Mouse (Mus musculus): ENCODE data around the gene Hoxd1. TPM values are rescaled to one million over a fixed set of nuclear protein-coding genes. Genes with fewer than 3 reads are reported as not detected.
A peak's percentile ranks its signal among the peaks of the same experiment; 100 is the strongest.

Gene Hoxd1
- polyA plus RNA-seq, 1 experiment from 2014 or later: not detected

- no peaks in the 10 kb centered on the region for H3K36me3 ChIP-seq (replicated peaks)
- H3K27me3 ChIP-seq (replicated peaks): peaks cover 88% of the 10 kb centered on the region
- no peaks in the 10 kb centered on the region for H3K9me3 ChIP-seq
- 0% methylated on average over 1 of the region's 1 CpGs for WGBS
- no peak overlapping the region for H3K4me3 ChIP-seq
- no peak overlapping the region for H3K27ac ChIP-seq
- no peak overlapping the region for H3K9ac ChIP-seq
- peaks cover 16% of the 10 kb centered on the region for H3K4me1 ChIP-seq
- H3K4me2 ChIP-seq: no peak overlapping the region
- ATAC-seq (replicated peaks): no peak
These were observed 2.6 kb upstream of the Hoxd1 start for GRCm38 (mm10) chr2:74760146-74760545.

- Histone ChIP-seq H3K4me1 (peaks cover 16% of the 10 kb centered on the region), H3K4me2 (peak overlapping the region; percentile 88; the same call in 1 of the 2 replicates), H3K27ac (no peak overlapping the region), H3K9me3 (no peaks in the 10 kb centered on the region), H3K4me3 (no peak overlapping the region), H3K27me3 (replicated peaks) (peaks cover 90% of the 10 kb centered on the region), H3K9ac (no peak overlapping the region), H3K36me3 (replicated peaks) (no peaks in the 10 kb centered on the region)
- WGBS: 6% methylated on average over 13 of the region's 13 CpGs
- ATAC-seq (replicated peaks): no peak
These were observed 839 bp upstream of the Hoxd1 start for GRCm38 (mm10) chr2:74761941-74762340.

GRCm38 (mm10) chr2:74763245-74763735 is 510 bp downstream of the Hoxd1 start:
- Histone ChIP-seq H3K4me3 (peak overlapping the region; percentile 46), H3K9ac (no peak overlapping the region), H3K4me1 (peaks cover 16% of the 10 kb centered on the region), H3K27ac (no peak overlapping the region), H3K9me3 (no peaks in the 10 kb centered on the region), H3K27me3 (replicated peaks) (peaks cover 81% of the 10 kb centered on the region), H3K4me2 (peak overlapping the region; percentile 88), H3K36me3 (replicated peaks) (no peaks in the 10 kb centered on the region)
- no peak; the same call in 1 of the 2 replicates for ATAC-seq (replicated peaks)
- 2% methylated on average over 46 of the region's 53 CpGs for WGBS

- no peak overlapping the region for H3K4me2 ChIP-seq
- peaks cover 16% of the 10 kb centered on the region for H3K4me1 ChIP-seq
- H3K36me3 ChIP-seq (replicated peaks): no peaks in the 10 kb centered on the region
- H3K4me3 ChIP-seq: no peak overlapping the region
- WGBS: 54% methylated on average over 10 of the region's 10 CpGs
- no peaks in the 10 kb centered on the region for H3K9me3 ChIP-seq
- ATAC-seq (replicated peaks): no peak
- H3K27ac ChIP-seq: no peak overlapping the region
- H3K9ac ChIP-seq: no peak overlapping the region
- peaks cover 82% of the 10 kb centered on the region for H3K27me3 ChIP-seq (replicated peaks)
These were observed 1.2 kb downstream of the Hoxd1 start for GRCm38 (mm10) chr2:74763976-74764375.

GRCm38 (mm10) chr2:74774359-74774758 is 11.6 kb downstream of the Hoxd1 start:
- Histone ChIP-seq H3K27ac (no peak overlapping the region), H3K36me3 (replicated peaks) (no peaks in the 10 kb centered on the region), H3K4me2 (no peak overlapping the region), H3K27me3 (replicated peaks) (0 out of 2 replicates have a peak, but pooled peaks cover 5% of the 10 kb centered on the region), H3K4me3 (no peak overlapping the region), H3K4me1 (no peaks in the 10 kb centered on the region), H3K9ac (no peak overlapping the region), H3K9me3 (no peaks in the 10 kb centered on the region)
- ATAC-seq (replicated peaks): no peak
- WGBS: 84% methylated on average over 2 of the region's 2 CpGs

- 68% methylated on average over 13 of the region's 13 CpGs for WGBS
- Histone ChIP-seq H3K4me2 (no peak overlapping the region), H3K27ac (no peak overlapping the region), H3K9ac (no peak overlapping the region), H3K36me3 (replicated peaks) (no peaks in the 10 kb centered on the region), H3K4me1 (no peaks in the 10 kb centered on the region), H3K27me3 (replicated peaks) (no peaks in the 10 kb centered on the region), H3K4me3 (no peak overlapping the region), H3K9me3 (no peaks in the 10 kb centered on the region)
- no peak for ATAC-seq (replicated peaks)
These were observed 14.9 kb downstream of the Hoxd1 start for GRCm38 (mm10) chr2:74777536-74778275.

- H3K9me3 ChIP-seq: no peaks in the 10 kb centered on the region
- no peaks in the 10 kb centered on the region for H3K36me3 ChIP-seq (replicated peaks)
- no peak overlapping the region for H3K9ac ChIP-seq
- H3K4me2 ChIP-seq: no peak overlapping the region
- no peaks in the 10 kb centered on the region for H3K27me3 ChIP-seq (replicated peaks)
- ATAC-seq (replicated peaks): no peak
- H3K27ac ChIP-seq: no peak overlapping the region
- no peak overlapping the region for H3K4me3 ChIP-seq
- 89% methylated on average over 5 of the region's 5 CpGs for WGBS
- H3K4me1 ChIP-seq: no peaks in the 10 kb centered on the region
These were observed 18.6 kb downstream of the Hoxd1 start for GRCm38 (mm10) chr2:74781386-74781785.

GRCm38 (mm10) chr2:74795531-74795930 is 32.8 kb downstream of the Hoxd1 start:
- no peak for ATAC-seq (replicated peaks)
- Histone ChIP-seq H3K9ac (no peak overlapping the region), H3K27me3 (replicated peaks) (no peaks in the 10 kb centered on the region), H3K27ac (no peak overlapping the region), H3K9me3 (no peaks in the 10 kb centered on the region), H3K36me3 (replicated peaks) (no peaks in the 10 kb centered on the region), H3K4me2 (no peak overlapping the region), H3K4me3 (no peak overlapping the region), H3K4me1 (no peaks in the 10 kb centered on the region)
- 62% methylated on average over 7 of the region's 7 CpGs for WGBS

GRCm38 (mm10) chr2:74808431-74808830 is 45.7 kb downstream of the Hoxd1 start:
- no peaks in the 10 kb centered on the region for H3K4me1 ChIP-seq
- H3K4me3 ChIP-seq: no peak overlapping the region
- H3K9ac ChIP-seq: no peak overlapping the region
- no peak for ATAC-seq (replicated peaks)
- no peak overlapping the region for H3K4me2 ChIP-seq
- H3K9me3 ChIP-seq: no peaks in the 10 kb centered on the region
- no peak overlapping the region for H3K27ac ChIP-seq
- WGBS: 84% methylated on average over 5 of the region's 5 CpGs
- no peaks in the 10 kb centered on the region for H3K36me3 ChIP-seq (replicated peaks)
- H3K27me3 ChIP-seq (replicated peaks): no peaks in the 10 kb centered on the region

MicroRNA genes within 50 kb of the gene (microRNA counts, 519-probe panel; counts per million panel counts)
- 1,122 counts per million, percentile 2 among the panel's probes with 10 or more counts for microRNA mmu-miR-10b

Small RNA genes within 50 kb of the gene (microRNA-seq; reads per million reads assigned to microRNA genes)
- 563 reads per million, percentile 74 among the genes with 10 or more reads in this experiment for gene Mir10b

Other genes starting within 250 kb of the Hoxd1 start
- gene Lnpk, start 183.5 kb upstream of the Hoxd1 start, polyA plus RNA-seq (2015; fragmentation: Nextera tagmentation; extraction: Ambion mirVana): 43.4 and 49.4 TPM in 2 replicates
- 0.31 and 0.52 TPM in 2 replicates for gene Evx2, start 103.4 kb upstream of the Hoxd1 start, polyA plus RNA-seq (2015; fragmentation: Nextera tagmentation; extraction: Ambion mirVana)
- 0.06 TPM in 1 of 2 replicates, not detected in the other for gene Hoxd13, start 94.7 kb upstream of the Hoxd1 start, polyA plus RNA-seq (2015; fragmentation: Nextera tagmentation; extraction: Ambion mirVana)
- not detected in 2 replicates for gene Hoxd12, start 88.0 kb upstream of the Hoxd1 start, polyA plus RNA-seq (2015; fragmentation: Nextera tagmentation; extraction: Ambion mirVana)
- not detected in 2 replicates for gene Hoxd11, start 83.4 kb upstream of the Hoxd1 start, polyA plus RNA-seq (2015; fragmentation: Nextera tagmentation; extraction: Ambion mirVana)
- not detected in 2 replicates for gene Hoxd10, start 71.1 kb upstream of the Hoxd1 start, polyA plus RNA-seq (2015; fragmentation: Nextera tagmentation; extraction: Ambion mirVana)
- gene Hoxd9, start 65.3 kb upstream of the Hoxd1 start, polyA plus RNA-seq (2015; fragmentation: Nextera tagmentation; extraction: Ambion mirVana): not detected in 2 replicates
- 0.08 and 0.10 TPM in 2 replicates for gene Hoxd8, start 58.4 kb upstream of the Hoxd1 start, polyA plus RNA-seq (2015; fragmentation: Nextera tagmentation; extraction: Ambion mirVana)
- gene Hoxd3, start 51.1 kb upstream of the Hoxd1 start, polyA plus RNA-seq (2015; fragmentation: Nextera tagmentation; extraction: Ambion mirVana): 0.09 and 0.21 TPM in 2 replicates
- not detected in 2 replicates for gene Hoxd4, start 51.1 kb upstream of the Hoxd1 start, polyA plus RNA-seq (2015; fragmentation: Nextera tagmentation; extraction: Ambion mirVana)
- not detected in 2 replicates for gene Gm28230, start 36.3 kb upstream of the Hoxd1 start, polyA plus RNA-seq (2015; fragmentation: Nextera tagmentation; extraction: Ambion mirVana)
- gene Mtx2, start 62.8 kb downstream of the Hoxd1 start, polyA plus RNA-seq (2015; fragmentation: Nextera tagmentation; extraction: Ambion mirVana): 139 and 154 TPM in 2 replicates